Mouse (Mus musculus) c-Kit-positive CD71-negative TER-119-negative erythroid progenitor cells, embryonic 14.5 days (primary cell): Measurements from ENCODE around the gene Crat.
A peak's percentile ranks its signal among the peaks of the same experiment; 100 is the strongest.

Source experiments
- DNase-seq: peaks from one replicate; pipeline ENCODE4 v3.0.0-alpha.2; 2013; ENCODE audit warnings: low read depth

Crat gene

DNA sequence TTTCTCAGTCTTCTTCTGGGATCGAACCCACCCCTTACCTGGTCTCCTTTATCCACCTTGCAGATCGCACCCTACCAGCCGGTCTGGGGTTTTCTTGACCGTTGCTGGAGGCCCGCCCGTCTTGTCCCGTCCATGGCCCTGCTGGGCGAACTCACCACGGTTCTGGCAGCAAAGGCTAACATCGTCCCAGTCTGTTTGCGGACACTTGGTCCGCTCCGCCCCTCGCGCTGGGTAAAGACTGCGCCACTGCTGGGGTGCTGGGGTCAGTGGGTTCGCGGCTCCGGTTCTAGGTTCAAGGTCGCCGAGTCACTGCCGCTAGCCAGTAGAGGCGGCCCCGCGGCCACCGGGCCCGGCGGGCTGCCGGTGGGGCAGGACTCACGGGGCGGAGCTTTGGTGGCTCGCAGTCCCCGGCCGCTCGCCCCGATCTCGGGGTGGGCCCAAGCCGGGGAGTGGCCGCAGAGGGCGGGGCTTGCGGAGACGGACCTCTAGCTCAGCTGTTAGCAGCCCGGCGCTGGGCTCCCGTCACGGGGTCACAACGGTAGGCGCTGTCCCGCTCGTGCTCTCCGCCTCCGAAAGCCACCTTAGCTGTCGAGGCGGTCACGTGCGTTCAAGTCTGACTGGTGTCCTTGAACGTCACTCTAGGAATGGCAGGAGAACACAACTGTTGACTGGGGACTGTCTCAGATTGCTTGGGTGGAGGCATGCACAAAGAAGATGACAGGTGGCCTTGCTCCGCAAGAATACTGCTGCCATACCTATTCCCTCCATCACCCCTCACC lies at the start of gene Crat:
Crat (minus strand) TSS at position 657 of the 779 bp plus-strand sequence.
- DNase-seq: peak; percentile 73

DNA sequence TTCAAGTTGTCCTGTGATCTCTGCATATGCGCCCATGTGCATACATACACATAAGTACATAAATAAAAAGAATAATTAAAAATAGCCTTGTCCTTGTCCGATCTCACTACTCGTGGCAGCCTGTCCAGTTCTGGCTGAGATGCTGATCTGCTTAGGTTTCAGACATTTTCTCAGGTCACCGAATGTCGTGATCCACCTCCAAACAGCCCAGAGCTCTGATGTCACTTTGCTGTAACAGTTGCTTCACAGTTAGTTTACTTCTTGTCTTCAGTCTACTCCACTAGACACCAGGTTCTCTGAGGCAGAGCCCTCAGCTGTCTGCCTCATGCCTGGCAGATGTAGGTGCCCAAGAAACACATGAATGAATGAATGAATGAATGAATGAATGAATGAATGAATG lies 48.8 kb upstream of the Crat start:
- no peak for DNase-seq

DNA sequence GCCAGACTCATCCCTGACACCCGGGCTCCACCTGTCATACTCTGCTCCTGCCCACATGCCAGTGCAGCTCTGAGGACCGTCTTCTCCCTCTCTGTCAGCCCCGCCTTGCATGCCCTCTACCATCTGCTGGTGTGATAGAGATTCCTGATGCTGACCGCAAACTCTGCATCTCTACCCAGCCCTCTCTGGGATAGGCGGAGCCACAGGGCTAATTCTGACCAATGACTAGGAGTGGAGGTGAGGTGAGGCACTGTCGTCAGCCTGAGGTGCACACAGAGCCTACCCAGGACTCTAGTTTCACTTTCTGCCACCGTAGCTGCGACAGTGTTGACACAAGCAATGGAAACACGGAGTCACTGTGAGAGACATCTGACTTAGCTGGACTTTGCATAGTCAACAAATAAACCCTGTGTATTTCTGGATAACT lies 48.3 kb upstream of the Crat start:
- DNase-seq: peak; percentile 84

DNA sequence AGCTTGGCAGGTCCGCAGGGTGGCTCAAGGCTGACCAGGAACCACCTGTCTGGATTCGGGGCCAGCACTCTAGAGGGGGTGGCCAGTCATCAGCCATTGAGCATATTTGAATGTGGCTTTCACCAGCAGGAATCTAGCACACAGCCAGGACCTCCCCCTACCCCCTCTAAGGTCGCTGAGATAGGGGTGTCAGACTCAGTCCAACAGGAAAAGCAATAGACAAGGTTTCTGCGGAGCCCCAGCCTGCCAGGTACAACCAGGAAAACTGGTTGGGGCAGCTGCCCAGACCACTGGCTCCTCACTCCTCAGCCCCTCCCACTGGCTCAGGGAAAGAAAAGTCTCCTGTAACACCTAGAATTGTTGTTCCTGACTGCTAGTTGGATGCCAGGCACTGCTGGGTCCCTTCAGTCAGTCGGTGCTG lies 47.7 kb upstream of the Crat start:
- no peak for DNase-seq

DNA sequence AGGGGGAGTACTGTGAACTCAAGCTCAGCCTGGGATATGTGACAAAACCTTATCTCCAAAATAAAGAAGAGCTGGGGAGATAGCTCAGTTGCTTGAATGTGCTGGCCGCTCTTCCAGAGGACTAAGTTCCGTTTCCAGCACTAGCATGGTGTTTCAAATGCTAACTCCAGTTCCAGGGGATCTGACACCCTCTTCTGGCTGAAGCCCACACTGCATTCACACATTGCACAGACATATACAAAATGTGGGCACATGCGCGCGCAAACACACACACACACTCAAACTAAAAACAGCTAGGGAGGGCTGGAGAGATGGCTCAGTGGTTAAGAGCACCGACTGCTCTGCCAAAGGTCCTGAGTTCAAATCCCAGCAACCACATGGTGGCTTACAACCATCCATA lies 43.6 kb upstream of the Crat start:
- DNase-seq: no peak

DNA sequence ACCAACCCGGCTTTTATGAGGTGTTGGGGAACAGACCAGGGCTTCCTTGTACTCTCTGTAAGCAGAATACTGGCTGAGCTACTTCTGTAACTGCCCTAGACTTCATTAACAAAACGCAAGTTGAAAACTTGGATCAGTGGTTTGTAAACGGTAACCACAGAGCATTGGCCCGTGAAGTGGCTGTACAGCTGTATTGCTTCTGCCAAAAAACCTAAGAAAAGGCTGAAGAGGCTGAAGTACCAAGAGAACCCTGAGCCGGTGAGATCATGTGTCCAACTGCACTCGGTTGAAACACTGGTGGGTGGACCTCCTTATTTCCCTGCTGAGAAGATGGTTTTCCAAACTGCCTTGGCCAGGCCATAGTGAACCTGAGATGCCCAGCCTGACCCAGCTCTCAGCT lies 42.7 kb upstream of the Crat start:
- DNase-seq: no peak

DNA sequence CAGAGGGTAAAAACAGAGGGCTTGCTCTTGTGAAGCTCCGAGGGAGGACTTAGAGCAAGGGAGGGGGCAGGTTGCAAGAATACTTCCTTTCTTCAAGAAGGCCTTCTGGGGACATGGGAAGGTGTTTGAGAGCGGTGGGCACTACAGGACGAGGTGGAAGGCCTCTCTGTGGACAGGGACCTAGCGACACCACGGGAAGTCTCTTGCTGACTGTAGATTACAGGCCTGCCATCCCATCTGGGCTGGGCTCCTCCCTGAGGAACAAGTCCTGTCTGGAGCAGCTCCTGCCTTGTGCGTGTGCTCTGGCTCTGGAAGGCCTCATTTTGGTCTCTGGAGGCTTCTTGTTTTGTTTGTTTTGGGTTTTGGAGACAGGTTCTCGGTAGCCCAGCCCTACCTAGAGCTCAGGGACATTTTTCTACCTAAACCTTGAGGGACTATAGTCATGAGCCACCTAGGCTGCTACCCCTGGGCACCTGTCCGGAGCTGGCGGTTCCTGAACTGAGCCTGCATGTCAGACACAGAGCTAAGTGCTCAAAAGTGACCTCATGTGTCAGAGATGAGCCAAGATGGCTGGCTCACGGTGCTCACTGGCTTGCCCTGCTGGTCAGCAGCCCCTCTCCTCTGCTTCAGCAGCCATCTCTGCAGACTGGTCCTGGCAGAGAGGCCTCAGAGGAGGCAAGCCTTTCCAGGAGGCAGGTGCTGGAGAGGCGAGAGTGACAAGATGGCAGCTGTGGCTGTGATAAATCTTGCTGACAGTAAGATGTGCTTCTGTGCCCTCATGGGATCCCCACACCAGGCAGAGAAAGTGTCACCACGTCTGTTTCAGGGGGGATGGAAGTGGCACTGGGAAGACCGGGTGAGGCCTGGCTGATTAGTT lies 40.7 kb upstream of the Crat start:
- no peak for DNase-seq

DNA sequence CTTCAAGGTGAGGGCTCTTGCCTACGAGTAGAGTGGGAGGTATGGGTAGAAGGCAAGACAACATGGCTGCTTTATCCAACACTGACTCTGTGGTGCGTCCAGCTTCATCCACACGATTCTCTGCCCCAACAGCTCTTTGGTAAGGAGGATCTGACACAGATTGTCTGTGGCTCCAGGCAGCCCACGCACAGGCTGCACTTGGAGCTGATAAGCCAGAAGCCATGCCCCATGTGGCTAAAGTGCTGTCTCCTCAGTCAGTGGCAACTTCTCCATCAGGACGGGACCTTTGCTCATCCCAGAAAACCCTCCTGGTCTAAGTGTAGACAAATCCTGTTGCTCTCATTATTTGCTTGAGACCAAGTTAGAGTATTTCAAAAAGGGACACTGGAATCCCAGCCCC lies 39.0 kb upstream of the Crat start:
- no peak for DNase-seq

DNA sequence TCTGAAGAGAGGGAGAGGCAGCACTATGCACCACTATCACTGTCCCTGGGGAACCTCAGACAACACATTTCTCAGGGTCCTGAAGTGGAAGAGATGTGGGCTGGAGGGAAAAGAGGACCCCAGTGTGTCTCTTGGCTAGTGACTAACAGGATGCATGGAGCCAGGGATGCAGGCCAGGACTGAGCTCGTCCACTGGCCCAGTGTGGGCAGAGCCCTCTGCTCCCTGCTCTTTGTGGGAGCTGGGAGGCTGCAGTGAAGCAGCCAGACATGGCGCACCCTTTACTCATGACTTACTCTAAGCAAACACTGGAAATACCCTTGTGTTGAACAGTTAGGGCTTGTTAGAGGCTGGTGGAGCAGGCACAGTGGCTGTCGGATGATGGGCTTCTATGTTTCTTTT lies 38.0 kb upstream of the Crat start:
- DNase-seq: no peak

DNA sequence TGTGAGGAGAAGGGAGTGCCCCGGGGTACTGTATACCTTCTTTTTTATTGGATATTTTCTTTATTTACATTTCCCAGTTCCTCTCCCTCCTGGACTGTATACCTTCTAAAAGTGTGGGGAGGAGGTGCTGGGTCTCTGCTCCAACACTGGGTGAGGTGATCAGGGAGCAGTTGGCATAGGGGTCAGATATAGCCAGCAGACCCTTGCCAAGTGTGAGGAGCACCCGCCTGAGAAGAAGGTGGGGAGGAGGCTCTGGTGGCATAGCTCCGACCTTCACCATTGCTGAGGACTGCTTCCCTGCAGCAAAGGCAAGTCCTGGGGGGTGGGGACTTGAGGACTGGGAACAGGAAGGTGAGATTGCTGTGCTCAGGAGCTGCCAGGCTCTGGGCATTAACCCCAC lies 35.9 kb upstream of the Crat start:
- DNase-seq: no peak

DNA sequence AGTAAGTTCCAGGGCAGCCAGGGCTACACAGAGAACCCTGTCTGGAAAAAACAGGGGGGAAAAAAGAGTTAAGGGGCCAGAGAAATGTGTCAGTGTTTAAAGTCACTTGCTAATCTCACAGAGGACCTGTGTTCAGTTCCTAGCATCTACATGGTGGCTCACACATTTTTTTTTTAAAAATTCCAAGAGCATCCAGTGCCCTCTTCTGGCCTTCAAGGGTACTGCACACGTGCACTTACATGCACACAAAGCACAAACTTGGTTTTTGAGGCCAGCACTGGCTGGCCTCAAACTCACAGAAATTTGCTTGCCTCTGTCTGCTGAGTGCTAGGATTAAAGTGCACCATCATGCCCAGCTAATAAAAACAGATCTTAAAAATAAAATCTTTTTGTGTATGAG lies 34.9 kb upstream of the Crat start:
- DNase-seq: no peak

DNA sequence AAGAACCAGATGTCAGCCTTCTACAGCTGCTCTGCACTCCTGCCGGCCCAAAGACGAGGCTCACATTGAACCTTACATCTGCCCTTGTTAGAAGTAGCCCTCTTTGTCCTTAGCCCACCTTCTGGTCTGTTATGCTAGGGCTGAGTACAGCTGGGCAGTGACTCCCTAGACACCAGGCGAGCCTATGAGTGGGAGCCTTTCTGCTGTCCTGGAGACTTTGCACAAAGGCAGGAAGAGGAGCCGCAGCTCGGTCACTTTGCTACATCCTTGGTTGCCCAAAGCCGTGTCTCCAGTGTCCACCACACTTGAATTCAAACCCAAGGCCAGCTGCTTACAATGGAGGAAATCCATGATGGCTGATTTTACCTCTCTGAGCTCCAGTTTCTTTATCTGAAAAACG lies 32.8 kb upstream of the Crat start:
- no peak for DNase-seq

DNA sequence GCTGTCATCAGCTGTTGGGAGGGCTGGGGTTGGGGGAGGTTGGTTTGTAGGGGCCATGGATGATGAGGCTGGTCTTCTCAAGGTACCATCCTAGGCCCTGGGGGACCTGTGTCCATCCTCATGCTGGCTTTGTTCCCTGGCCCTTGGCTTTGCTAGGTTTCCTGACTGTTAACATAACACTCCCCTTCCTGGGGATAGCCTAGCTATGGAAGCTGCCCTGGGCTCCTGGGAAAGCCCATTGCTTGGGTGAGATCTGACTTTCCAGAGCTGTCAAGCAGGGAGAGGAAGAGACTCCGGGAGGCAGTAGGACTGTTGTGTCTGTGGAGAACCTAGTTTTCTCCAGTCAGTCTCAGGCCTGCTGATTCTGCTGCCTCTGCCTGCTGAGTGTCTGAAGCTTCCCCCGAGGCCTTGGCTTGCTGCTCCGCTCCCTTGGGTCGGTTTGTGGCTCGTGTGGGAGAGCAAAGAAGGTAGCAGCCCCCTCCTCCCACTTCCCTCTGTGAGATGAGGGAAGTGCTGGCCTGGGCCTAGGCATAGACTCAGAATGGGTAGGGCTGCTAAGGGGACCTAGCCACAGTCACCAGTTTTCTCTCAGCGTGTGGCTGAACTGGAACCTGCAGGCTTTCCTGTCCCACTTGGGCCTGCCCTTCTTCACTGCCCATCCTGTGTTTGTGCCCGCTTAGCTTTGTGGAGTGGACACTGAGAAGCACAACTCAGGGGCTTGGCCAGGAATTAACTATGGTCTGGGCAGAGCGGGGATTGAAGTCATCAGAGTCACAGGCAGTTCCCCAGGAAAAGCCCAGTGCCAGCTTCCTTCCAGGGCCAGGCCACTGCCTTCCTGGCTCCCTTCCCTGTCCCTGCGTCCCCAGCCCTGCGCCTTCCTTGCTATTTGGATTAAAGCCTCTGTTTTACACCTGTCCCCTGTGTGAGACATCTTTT lies 31.5 kb upstream of the Crat start:
- no peak for DNase-seq

DNA sequence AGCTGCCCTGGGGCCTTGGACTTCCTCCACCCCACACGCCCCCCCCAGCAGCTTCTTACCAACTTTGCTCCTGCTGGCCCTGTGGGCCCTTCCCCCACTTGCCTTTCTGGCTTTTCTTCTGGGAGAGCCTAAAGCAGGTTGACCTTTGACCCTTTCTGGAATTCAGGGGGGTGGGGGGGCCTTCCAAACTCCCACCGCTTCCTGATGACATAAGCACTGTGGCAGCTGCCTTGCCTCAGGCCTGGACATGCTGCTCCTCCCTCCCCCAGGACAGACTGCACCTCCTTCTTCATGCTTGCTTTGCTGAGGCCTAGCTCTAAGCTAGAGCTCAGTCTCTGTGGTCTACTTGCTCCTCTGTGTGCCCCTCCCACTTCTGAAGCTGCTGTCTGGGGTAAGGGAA lies 29.7 kb upstream of the Crat start:
- DNase-seq: no peak

DNA sequence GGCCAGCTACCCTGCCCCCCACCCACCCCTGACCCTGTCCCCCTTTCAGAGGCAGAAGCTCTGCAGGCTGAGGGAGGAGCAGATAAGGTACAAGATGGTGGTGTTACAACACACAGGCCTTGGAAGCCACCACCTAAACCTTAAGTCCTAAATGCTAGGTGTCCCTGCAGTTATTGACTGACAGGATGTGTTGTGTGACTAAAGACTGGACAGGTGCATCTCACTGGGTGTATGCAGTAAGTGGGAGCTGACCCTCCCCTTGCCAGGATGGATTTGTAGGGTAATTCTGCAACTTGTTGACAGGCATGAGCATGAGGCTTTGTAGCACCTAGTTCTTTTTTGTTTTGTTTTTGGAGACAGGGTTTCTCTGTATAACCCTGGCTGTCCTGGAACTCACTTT lies 28.8 kb upstream of the Crat start:
- DNase-seq: no peak

DNA sequence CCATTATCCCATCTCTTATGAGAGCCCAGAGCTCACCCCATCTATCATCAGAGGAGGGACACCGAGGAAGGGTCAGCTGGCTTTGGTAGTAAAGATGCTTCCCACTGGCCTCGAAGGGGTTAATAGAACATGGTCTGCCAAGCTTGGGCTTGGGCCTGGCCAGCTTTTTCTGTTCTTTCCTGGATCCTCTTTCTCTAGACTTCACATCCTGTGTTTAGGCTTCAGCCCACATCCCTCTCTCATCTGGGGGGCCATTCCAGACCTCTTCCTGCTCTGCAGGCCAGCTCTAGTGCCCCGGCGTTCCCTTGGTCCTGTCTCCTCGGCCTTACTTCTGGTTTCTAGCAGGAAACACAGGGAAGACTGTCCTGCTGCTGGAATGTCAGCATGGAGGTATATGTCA lies 28.4 kb upstream of the Crat start:
- DNase-seq: no peak

DNA sequence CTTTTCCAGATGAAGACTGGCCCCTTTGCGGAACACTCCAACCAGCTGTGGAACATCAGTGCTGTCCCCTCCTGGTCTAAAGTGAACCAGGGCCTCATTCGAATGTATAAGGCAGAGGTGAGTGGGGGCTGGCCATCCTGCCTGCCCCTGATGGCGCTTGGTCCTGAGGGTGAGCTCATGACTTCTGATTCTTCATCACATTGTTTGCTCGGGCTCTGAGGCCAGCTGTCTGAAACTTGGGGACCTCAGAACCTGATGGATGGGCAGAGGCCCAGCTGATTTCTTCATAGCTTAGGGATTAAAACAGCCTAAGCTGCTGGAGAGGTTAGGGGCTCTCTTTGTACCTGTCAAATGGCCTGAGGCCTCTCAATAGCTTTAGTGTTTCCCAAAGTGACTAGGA lies 27.7 kb upstream of the Crat start:
- DNase-seq: no peak

DNA sequence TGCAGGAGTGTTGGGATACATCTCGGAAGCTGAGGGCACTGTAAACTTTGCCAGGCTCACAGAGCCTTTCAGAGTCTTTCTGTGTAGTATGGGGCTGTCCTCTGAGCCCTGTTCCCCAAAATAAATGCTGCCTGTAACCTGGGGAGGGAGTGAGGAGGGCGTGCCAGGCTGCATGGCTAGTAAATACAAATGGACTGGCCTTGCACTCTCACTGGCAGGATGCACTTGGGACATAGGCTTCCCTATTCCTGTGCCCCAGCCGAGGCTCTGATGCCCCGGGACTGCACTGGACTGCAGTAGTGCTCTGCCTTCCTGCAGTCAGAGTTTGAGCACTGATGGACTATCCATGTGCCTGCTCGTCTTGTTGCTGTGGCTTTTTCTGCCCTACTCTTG lies 26.9 kb upstream of the Crat start:
- DNase-seq: no peak

DNA sequence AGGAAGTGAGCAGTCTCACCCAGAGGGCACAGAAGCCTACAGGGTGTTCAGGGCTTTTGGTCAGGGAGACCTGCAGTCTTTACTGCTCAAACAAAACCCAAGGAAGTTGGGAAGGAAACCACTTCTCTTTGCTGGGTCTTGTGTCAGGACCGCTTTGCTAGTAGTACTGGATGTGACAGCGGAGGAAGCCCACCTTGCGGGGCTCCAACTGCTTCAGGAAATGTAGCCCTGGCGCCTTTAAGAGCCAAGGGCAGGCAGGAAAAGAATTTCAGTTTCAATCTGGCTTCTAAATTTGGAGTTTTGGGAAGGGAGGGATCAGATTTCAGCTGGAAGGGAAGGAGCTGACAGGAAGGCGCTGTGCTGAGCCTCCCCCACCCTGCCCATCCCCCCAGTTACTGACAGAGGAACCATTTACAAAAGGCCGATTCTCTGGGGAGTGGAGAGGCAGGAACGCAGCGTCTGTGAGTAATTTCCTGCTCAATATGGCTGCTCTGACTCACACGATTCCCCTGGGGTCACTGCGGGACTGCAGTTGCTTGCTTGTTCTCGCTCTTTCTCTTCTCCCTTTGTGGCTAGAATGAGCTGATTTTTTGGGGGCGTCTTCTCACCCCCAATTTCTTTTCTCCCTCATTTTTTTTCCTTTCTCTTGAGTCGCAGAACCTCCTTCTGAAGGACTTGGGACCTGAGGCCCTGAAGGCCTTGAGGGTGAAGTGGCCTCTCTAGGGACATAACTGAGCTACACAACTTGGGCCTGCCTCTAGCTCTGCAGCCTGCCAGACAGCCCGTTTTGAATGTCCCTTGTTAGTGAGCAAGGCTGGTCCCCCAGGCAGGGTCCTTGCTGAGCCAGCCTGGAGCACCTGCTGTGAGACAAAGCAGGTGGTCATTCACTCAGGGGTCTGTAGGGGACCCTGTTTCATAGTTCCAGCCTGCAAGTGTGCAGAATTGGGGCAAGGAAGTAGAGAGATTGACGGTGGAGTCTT lies 26.2 kb upstream of the Crat start:
- peak; percentile 79 for DNase-seq

DNA sequence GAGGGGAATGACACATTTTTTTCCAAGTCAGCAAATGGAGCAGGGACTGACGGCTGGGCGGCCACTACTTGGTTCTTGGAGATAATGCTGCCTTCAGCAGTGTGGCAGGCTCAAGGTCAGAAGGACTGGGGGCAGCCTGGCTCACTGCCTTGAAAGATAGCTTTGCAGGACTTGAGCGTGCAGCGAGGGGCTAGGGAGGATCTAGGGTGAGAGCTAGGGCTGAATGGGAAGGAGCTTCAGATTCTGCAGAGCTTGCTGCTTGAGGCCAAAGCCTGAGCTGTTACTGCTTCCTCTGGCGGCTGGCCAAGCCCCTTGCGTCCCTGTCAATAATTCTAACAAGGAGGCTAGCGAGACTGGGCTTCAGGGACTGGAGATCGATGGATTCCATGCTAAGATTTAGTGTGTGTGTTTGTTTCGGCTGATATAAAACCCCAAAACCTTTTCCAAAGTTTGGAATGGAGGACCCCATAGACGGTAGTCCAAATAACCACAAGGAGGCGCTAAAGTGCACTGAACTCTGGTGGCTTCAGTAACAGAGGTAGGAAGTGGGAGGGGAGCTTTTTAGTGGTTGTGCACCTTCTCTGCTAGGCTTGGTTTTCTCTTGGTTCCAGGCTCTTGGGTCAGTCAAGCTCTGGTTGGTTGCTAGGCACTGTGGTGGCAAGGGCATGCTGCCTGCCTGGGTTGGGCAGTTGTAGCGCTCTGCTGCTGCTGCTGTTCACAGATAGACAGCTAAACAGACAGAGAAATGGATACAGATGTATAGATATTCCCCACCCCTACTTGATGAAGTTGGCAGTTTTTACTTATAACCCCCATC lies 25.3 kb upstream of the Crat start:
- peak; percentile 80 for DNase-seq
